Mouse (Mus musculus) embryo, embryonic 10.5 days (tissue): ENCODE results near the gene Phxr2.
"Not testable (repeated sequence)": the region's sequence is repeated elsewhere in the genome, so short reads cannot be mapped to it uniquely, and the experiment has no call there.

Experiments
- DNase-seq: peaks from one replicate; pipeline ENCODE4 v3.0.0-alpha.2; 2015; ENCODE audit warnings: low spot score

Gene Phxr2

DNA sequence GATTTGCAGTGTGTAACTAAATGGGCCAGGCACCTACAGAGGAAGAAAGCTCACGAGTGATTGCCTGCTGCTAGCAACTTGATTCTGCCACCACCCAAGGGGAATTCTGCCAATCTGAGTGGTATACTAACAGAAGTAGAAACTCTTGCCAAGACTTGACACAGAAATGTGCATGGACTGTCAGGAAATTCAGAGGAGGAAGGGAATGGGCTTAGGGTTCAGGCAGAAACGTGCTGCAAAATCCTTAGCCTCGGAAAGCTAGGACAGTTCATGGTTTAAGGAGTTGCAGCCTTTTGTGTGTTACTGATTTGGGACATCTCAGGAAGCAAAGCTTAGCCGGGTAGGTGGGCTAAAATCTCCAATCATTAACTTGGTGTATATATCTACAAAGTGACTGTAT, at the start of gene Phxr2:
Gene Phxr2, minus strand, starts transcription at position 101 of the 400 bp plus-strand sequence.
- no peak for DNase-seq

DNA sequence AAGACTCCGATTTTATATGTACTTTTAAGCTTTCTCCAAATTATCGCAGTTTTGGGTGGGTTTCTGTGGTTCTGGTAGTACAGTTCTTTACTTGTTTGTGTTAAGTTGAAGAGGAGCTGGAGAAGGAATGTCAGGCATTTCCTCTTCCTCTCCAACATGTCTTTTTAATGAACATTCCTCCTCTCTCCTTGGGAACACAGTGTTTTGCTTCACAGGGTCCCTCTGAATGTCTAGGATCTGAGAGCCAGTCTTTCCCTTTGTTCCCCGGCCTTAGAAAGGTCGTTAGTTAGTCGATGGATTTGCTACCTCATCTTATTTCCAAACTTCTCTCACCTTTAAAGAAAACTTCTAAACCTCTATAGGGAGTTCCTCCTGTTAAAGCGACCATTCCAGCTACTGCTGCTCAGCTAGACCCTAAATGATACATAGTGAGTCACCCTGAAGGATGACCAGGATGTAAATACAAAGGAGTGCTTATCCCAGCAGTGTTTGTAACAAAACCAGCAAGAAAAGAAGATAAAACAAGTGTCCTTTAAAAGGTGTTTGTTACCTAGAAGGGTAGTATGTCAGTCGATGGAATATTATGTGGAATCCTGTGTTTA, 46.9 kb upstream of the Phxr2 start:
- peak; percentile 56 for DNase-seq

DNA sequence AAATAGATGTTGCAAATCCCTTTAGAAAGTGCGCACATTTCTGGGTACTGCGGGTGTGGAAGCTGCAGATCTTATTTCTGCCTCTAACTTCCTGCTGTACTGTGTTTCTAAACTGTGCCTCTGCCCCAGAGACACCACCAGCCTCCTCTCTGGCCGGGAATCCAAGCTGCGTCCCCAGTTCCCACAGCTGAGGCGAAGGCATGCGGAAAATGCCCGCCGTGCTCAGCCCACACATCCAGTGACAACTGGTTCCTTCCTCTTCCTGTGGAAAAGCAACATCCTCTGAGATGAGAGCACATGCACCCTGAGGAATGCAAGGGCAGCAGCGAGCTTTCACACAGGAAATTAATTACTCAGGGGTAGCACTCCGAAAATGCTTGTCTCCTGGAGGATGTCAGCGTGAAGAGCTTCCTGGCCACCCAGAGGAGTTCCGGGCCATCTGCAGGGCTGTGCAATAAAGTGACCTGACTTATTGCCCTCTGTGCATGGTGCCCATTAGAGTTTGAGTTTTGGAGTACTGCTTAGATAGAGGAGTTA, 45.9 kb upstream of the Phxr2 start:
- peak; percentile 77 for DNase-seq

DNA sequence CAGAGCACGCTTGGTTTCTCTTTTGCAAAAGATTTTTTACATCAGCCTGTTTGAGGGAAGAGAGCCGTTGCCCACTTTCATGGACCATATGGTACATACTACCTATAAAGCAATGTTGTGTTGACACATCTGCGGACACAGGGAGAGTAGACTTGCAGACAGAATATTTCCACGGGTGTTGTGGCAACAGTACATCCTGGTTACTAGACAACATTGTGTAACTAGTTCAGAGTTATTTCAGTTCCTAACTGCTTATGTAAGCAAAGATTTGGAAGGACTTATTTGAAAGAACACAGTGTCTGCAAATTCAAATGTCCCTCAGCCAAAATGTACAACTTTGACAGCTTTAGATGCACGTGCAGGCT, 43.6 kb upstream of the Phxr2 start:
- DNase-seq, result no peak

DNA sequence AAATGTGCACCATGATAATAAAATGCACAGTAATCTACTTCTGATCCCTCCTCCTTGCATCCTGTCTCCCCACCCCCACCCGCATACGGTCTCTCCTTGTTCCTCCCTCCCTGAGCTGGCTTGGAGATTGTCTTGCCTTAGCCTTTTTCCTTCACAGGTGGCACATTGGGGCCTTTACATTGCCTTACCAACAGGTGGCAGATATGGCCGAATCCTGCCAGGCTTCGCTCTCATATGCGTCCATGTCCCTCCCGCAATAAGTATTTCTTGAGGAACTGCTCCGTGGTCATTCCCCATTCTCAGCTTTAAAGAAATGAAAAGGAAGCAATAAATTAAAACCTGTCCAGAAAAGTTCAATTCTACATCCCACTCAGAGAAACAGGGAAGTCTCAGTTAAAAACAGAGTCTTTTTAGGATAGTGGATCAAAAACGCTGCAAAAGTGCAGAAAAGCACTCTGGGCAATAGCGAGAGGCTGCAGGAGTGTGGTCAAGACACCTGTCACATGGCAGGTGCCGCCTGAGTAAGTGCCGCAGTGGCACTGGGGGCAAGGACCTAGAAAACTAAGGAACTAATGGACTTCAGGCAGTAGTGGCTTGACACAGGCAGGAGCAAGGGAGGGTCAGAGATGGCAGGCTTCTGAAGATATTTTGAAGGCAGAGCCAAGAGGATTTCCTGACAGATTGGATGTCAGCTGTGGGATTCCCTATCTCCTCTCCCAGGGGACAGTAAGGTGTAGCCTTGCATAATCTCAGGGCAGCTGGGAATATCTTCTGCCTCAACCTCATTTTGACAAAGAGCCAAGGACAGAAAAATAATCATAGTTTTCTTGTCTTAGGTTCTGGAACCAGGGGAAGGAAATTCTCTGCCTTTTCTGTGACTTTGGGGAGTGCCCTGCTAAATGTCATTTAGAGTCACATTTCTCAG, 43.0 kb upstream of the Phxr2 start:
- no peak for DNase-seq

DNA sequence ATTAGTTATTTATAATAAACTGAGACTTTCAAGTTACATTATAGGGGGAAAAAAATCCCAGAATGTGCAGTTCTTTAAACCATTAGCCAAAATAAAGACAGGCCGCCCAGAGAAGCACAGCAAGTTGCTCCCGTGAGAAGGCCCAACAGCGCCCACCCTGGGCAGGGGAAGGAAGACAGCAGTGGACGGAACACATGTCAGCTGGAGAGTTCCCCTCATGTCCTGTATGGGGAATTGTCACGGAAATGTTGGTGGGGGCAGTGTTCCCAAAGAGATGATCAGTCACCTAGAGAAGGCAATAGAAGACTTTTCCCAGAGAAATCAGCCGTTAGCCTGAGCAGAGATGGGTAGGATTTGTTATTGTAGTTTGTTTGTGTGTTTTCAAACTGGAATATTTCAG, 42.3 kb upstream of the Phxr2 start:
- DNase-seq, result no peak

DNA sequence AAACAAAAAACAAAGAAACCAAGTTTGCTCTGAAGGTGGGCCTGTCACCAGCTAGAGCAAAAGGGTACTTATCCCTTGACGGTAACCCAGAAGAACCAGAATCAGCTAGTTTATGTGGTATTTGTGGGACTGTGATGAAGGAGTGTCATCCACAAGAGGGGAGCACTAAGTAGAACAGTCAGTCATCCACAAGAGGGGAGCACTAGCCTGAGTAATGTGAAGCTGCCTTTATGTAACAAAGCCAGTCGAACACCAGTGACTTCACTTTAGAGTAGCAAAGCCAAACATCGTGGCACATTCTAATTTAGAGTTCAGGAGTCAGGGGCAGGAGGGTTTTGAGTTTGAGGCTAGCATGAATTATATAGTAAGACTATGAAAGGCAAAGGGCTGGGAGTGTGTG, 40.3 kb upstream of the Phxr2 start:
- no peak for DNase-seq

DNA sequence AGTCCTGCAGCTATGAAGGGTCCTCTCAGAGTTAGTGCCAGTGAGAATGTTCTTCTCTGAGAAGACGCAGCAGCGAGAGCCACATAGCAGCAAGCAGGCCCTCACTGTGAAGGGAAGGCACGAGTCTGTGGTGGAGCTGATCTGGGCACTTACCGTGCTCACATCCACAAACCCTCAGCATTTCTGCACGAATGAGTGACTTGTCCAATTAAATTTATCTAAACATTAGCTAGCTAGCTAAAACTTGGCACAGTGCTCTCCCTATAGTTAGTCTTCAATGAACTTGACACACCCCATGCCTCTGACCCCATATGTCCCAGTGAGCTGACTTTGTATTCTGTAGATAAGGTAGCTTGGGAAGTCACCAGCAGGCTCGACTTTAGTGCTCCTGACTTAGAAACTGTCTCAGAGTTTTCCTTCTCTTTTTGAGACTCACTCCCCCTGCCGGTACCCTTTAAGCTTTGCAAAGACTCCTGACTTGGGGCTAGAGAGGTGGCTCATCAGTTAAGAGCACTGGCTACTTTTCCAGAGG, 39.7 kb upstream of the Phxr2 start:
- peak; percentile 33 for DNase-seq

DNA sequence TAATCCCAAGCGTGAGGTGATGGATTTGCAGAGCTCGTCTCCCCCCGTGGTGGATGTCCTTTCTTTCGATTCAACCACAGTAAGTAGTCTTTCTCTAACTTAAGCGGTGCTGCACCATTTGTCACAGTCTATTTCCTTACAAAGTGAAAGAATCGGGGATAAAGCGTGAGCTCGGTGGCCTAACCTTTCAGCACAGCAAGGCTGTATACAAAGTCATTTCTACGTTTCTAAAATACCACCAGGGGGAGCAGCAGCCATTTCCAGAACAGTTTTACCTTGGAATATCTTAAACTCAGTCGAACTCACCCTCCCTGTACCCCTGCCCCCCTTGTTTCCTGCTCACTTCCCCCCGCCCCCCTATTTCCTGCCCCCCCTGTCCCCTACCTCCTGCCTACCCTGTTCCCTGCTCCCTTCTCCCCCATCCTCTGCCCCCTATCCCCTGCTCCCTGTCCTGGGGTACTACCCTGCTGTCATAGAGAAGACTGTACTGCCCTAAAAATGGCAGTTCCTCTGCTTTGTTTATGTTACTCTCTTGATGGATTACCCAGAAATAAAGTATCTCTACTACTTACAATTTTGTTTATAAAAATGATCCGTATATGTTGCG, 38.8 kb upstream of the Phxr2 start:
- peak; percentile 82 for DNase-seq

DNA sequence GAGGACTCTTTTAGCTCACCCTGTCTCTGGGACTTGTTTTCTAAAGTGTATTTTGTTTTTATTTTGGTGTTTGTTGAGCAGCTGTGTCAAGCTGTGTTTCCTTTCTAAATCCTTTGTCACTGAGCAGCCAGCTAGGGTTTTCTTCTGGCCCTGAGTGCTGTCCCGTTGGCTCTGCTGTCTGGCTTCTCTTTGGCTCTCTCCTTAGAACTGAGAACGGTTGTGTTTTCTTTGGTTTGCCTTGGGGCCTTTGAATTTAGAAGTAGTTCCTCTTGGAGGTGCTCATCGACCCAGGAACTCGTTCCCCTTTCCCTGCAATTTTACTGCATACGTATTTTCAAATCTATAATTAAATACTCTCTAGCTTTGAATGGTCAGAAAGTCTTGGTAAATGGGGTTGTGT, 36.9 kb upstream of the Phxr2 start:
- no peak for DNase-seq

DNA sequence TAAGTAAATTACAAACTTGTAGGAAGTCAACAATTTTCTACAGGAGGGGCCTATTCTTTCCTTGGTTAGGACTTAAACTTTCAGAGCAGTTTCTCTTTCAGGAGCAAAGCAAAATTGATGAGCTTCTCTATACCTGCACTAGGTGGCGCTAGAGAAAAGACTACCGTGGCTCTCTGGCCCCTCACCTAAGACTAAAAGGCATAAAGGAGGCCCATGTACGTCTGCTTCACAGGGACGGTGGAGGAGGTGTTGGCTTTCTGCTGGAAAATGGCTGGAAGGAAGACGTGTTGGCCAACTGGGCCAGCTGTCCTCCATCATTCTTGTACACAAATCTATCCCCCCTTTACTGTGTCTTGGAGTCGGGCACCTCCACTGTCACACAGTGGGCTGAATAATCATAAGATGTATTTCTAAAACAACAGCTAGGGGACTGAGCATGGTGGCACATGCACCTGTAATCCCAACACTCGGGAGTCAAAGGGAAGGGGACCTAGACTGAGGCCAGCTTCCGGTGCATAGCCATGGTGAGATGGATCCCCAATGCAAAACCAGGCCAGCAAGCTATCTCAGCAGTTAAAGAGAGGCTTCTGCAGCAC, 36.0 kb upstream of the Phxr2 start:
- DNase-seq, result peak; percentile 83

DNA sequence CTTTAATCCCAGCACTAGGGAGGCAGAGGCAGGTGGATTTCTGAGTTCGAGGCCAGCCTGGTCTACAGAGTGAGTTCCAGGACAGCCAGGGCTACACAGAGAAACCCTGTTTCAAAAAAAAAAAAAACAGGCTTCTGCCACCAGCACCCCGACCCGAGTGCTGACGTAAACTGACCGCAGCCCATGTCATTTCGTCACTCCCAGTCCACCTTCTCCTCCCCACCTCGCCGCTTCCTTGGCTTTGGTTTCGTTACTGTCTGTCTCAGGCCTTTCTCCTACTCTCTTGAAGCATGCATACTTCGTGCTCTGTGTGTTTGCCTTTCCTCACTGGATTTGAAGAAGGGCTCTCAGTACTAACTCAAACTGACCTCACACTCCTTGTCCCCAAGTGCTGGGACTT, 31.6 kb upstream of the Phxr2 start:
- not testable (repeated sequence) for DNase-seq

DNA sequence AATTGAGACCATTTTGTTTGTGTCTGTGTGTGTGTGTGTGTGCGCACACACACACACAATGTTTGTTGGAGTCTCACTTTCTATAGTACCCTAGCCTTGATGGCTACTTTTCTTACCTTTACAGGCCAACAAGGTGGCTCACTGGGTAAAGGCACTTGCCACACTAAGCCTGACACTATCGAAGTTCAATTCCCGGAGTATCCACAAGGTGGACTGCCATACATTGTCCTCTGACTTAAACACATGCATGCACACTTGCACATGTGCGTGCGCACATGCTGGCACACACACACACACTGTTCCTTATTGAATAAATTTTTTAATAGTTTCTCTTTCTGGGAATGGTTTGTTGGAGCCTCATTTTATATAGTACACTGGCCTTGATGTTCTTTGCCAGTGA, 30.7 kb upstream of the Phxr2 start:
- no peak for DNase-seq

DNA sequence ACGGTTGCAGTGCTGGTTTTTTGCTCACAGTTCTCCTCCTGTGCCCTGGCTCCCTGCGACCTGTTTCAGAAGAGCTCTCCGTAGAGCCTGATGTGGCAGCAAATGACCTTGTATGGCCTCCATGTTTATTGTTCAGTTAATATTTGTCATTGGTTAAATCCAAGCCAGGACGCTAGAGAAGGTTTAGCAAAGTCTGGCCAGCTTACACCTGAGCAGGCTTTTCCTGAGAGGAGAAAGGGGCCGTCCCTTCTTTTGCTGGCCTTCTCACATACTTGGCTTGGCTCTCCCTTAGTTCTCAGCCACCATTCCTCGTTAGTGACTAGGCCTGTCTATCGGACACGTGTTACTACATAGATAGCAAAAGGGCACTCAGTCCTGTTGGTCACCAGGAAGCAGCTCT, 28.5 kb upstream of the Phxr2 start:
- no peak for DNase-seq

DNA sequence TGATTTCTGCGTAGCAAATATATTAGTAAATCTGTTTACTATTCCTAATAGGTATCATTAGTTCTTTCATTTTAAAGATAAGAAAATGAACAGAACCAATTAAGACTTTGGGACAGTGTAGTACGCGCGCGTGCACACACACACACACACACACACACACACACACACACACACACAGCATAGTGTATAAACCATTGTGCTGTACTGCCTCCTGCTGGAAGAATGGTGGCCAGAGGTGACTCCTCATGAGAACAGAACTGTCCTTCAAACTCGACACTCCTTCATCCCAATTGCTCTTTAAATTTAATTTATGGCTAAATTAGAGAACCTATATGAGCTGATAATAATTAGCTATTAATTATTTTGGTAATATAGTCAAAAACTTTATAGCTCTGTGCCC, 25.9 kb upstream of the Phxr2 start:
- DNase-seq, result no peak

DNA sequence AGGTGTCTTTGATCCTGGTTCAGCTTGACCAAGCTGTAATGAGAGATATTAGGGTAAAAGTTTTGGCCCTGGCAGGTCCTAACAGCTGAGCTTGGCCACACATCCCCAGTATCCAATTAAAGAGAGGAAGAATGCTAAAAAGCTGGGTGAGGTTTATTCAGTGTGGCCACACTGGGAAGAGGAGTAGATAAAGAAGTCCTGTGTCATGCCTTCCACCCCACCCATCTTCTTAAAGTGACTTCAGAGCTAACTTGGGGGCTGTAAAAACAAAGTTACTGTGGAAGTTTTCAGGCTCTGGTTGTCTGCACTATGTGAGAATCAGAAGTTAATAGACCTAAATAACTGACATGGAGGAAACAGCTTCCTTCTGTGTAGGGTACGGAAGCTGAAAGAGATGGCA, 25.5 kb upstream of the Phxr2 start:
- no peak for DNase-seq

DNA sequence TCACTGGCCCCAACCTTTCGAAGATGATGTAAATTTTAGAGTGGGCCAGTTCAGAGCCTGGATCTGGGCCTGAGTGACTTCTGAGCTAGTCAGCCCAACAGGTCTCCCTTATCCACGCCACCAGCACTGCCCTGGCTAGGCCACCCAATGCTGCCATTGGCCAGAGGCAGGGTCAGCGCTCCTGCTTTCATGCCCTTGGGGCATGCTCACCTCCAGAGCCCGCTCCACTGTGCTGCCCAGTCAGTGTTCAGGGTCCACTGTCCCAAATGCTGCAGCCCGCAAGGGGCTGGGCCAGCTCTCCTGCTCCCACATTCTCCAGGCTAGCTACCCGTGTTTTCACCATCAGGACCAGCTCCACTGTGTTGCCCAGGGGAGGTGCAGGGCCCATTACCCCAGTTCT, 23.9 kb upstream of the Phxr2 start:
- DNase-seq, result no peak

DNA sequence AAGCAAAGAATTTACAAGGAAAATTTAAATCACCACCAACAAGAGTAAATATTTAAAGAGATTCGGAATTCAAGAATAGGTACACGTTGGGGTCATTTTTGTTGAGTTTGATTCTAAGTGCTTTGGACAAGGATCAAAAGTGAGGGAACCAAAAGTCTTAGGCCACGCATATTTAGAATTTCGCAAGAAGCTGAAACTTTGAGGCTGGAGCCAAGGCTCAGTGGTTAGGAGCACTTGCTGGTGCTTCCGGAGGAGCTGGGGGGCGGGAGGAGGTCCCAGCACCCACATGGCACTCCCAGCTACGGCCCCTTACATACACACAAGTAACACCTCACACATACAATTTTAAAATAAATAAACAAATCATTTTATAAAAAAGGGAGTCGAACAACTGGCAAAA, 20.5 kb upstream of the Phxr2 start:
- no peak for DNase-seq

DNA sequence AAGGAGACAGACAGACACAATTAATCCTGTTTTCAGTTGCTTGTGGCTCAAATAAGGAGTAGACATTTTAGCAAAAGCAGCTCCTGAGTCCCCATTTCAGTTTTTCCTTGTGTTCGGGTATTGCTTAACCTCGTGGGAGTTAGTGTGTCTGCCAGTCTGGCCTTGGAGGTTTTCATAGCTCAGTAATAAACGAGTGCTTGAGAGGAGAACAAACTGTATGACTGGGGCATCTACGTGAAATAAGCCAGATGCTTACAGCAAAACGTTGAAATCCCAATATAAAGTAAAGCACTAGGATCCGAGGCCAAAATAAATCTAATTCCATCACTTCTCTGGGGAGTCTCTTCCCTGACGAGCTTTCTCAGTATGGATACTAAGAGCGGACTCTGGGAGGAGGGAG, 19.5 kb upstream of the Phxr2 start:
- no peak for DNase-seq

DNA sequence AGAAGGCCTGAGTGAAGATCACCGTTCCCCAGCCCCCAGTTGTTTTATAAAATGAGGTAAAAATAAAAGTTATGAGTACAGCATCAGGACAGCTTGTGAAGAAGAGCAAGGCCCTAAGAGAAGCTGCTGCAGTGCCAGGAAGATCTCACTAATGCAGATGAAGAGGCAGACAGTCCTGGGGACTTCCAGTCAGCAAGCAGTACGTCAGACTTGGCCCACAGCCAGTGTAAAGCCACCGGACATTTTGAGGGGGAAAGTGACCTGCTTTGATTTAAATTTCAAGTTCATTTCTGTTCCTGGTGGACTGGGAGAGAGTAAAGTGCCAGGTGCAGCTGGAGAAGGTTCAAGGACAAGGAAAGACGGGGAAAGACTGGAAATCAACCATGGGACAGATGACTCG, 10.2 kb upstream of the Phxr2 start:
- no peak for DNase-seq

DNA sequence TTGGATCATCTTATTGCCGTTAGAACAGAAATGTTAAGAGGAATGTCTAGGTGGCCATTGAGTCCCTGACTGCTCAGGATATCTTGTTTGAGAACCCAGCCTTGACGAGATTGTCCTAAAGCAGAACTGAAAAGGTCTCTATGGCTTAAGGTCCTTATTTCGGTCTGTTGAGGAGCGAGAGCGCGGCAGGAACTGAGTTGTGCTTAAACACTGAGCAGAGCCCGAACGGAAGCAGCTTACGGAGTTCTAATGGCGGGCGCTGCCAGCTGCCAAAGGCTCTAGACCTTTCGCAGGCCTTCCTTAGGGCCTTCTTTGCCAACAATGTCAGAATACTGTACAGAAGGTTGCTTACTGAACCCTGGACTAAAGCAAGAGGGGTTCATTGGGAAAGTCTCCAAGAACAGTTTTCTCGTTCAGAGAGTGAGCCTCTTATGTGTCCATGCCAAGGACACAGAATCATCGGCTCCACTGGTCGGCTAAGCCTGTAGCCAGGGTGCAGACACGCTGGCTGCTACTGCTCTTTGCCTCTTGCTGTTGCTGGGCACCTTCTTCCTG, 7.3 kb upstream of the Phxr2 start:
- DNase-seq, result no peak
